Mouse (Mus musculus): Measurements from ENCODE around the gene Esrrb. TPM values are rescaled to one million over a fixed set of nuclear protein-coding genes. Genes with fewer than 3 reads are reported as not detected.

The Esrrb gene
- polyA plus RNA-seq (2021; fragmentation: Nextera tagmentation) = 0.09 and 0.21 TPM in 2 replicates
- long read RNA-seq, experiment 1 = 0 reads
- long read RNA-seq, experiment 2 = 0 reads

GRCm38 (mm10) chr12:86360696-86361631 is at the start of gene Esrrb:
Gene Esrrb (plus strand): TSS chr12:86361117.

Other genes with a start within 250 kb of the Esrrb start
- 7.5 and 8.1 TPM in 2 replicates for gene Gpatch2l, start 119.3 kb upstream of the Esrrb start, polyA plus RNA-seq (2021; fragmentation: Nextera tagmentation)